Mouse (Mus musculus) embryonic facial prominence, embryonic 11.5 days (tissue): ENCODE measurements around the gene Rps26. TPM values are rescaled to one million over a fixed set of nuclear protein-coding genes. Genes with fewer than 3 reads are reported as not detected.

ENCODE experiments used
- ATAC-seq: fragments of 200-750 bp; cut with Nextera tagmentation; replicated peaks from 2 replicates; pipeline ENCODE4 v1.8.0; 2017; ENCODE audit warnings: low read depth; ENCODE audit not compliant: insufficient number of reproducible peaks, low FRiP score, low TSS enrichment
- DNase-seq: peaks from one replicate; pipeline ENCODE4 v3.0.0-alpha.2; 2015; ENCODE audit warnings: low spot score
- H3K27ac ChIP-seq: fragments of 300-500 bp; sonication (generic); replicated peaks from 2 replicates; pipeline ENCODE4 v1.5.1; 2014; ENCODE audit warnings: mild to moderate bottlenecking, low read depth, low read length, control low read depth
- H3K27me3 ChIP-seq: fragments of 300-500 bp; sonication (generic); 2 replicates; pipeline ENCODE4 v1.6.1; 2014; ENCODE audit warnings: mild to moderate bottlenecking, low read length, moderate library complexity, mixed read lengths; ENCODE audit not compliant: control insufficient read depth, insufficient read depth
- H3K36me3 ChIP-seq: fragments of 300-500 bp; sonication (generic); replicated peaks from 2 replicates; pipeline ENCODE4 v1.6.1; 2014; ENCODE audit warnings: low read depth, mild to moderate bottlenecking, low read length, moderate library complexity, mixed read lengths; ENCODE audit not compliant: control insufficient read depth, insufficient read depth
- H3K4me1 ChIP-seq: fragments of 300-500 bp; sonication (generic); 2 replicates; pipeline ENCODE4 v1.6.1; 2014; ENCODE audit warnings: low read length, mixed read lengths; ENCODE audit not compliant: control insufficient read depth, insufficient read depth
- H3K4me2 ChIP-seq: fragments of 300-500 bp; sonication (generic); 2 replicates; pipeline ENCODE4 v1.6.1; 2014; ENCODE audit warnings: low read depth, mild to moderate bottlenecking, control low read depth, low read length, moderate library complexity
- H3K4me3 ChIP-seq: fragments of 300-500 bp; sonication (generic); 2 replicates; pipeline ENCODE4 v1.5.1; 2014; ENCODE audit warnings: low read depth, low read length, control low read depth
- H3K9ac ChIP-seq: fragments of 300-500 bp; sonication (generic); replicated peaks from 2 replicates; pipeline ENCODE4 v1.6.1; 2014; ENCODE audit warnings: mild to moderate bottlenecking, control low read depth, low read length
- H3K9me3 ChIP-seq: fragments of 300-500 bp; sonication (generic); replicated peaks from 2 replicates; pipeline ENCODE4 v1.6.1; 2016; ENCODE audit warnings: mild to moderate bottlenecking, low read length, inconsistent platforms, mixed read lengths; ENCODE audit not compliant: control insufficient read depth
- WGBS: fragments of 180-500 bp; shearing (Covaris S2); extraction: QIAGEN DNeasy Blood & Tissue Kit; methylation state at CpG from one replicate; pipeline ENCODE4 v1.1.7; 2014; 5-methylcytosine and 5-hydroxymethylcytosine counted together
- polyA plus RNA-seq: library from polyadenylated mRNA; unstranded; fragments of >200 nt; fragmentation: Nextera tagmentation; extraction: Ambion mirVana; gene quantifications from 2 replicates; pipeline ENCODE4 v1.2.1, GENCODE M21; 2014

Rps26 gene
- polyA plus RNA-seq, 1 experiment from 2014 or later = 765 TPM

DNA sequence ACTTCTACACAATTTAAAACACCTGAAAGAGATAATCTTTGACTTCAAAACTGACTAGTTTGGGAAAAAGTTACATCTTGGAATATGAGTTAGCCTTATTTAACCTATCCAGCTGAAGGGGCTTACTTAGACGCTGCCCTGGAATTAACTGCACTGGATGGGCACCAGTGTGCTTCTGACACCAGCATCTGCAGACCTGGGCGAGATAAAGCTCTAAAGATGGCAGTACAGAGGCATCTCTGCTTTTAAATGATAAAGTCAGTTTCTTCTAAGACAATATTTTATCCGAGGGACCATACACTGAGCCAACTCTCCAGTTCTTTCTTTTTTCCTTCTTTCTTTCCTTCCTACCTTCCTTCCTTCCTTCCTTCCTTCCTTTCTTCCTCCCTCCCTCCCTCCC is 38.3 kb upstream of the Rps26 start:
- no peak for ATAC-seq
- WGBS = 70% methylated on average over 3 of the region's 3 CpGs
- no peak overlapping the region for H3K9ac ChIP-seq

DNA sequence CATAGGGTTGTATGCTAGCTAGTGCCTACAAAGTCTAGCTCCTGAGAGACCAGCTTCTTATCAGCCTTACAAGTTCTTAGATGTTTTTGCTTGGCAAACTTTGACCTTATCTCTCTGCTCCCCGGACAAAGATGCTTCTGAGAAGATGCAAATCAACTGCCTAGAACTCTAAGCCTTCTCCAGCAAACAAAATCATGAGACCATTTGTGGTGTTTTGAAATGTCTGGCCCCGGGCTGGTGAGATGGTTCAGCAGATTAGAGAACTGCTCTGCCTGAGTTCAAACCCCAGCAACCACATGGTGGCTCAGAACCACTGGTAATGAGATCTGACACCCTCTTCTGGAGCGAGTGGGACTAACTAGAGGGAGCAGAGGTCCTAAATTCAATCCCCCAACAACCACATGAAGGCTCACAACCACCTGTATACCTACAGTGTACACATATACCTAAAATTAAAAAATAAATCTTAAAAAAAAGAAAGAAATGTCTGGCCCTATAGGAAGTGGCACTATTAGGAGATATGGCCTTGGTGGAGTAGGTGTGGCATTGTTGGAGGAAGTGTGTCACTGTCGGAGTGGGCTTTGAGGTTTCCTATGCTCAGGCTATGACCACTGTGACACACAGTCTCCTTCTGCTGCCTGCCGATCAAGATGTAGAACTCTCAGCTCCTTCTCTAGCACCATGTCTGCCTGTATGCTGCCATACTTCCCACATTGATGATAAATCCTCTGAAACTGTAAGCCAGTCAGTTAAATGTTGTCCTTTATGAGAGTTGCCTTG is 37.1 kb upstream of the Rps26 start:
- H3K9ac ChIP-seq = no peak overlapping the region
- H3K4me2 ChIP-seq = no peak overlapping the region
- ATAC-seq (no peak), DNase-seq (no peak)
- no peaks in the 10 kb centered on the region for H3K9me3 ChIP-seq
- H3K4me1 ChIP-seq = no peaks in the 10 kb centered on the region; the same call in 1 of the 2 replicates
- no peaks in the 10 kb centered on the region for H3K27me3 ChIP-seq
- 63% methylated on average over 5 of the region's 5 CpGs for WGBS
- H3K27ac ChIP-seq = no peak overlapping the region
- H3K36me3 ChIP-seq = no peaks in the 10 kb centered on the region
- no peak overlapping the region for H3K4me3 ChIP-seq

More for the DNA sequence above, 38.3 kb upstream of the Rps26 start:
- Histone ChIP-seq H3K4me3 (no peak overlapping the region), H3K4me2 (no peak overlapping the region), H3K9me3 (no peaks in the 10 kb centered on the region), H3K4me1 (no peaks in the 10 kb centered on the region; the same call in 1 of the 2 replicates), H3K27ac (no peak overlapping the region), H3K27me3 (no peaks in the 10 kb centered on the region), H3K36me3 (no peaks in the 10 kb centered on the region)
- no peak for DNase-seq

DNA sequence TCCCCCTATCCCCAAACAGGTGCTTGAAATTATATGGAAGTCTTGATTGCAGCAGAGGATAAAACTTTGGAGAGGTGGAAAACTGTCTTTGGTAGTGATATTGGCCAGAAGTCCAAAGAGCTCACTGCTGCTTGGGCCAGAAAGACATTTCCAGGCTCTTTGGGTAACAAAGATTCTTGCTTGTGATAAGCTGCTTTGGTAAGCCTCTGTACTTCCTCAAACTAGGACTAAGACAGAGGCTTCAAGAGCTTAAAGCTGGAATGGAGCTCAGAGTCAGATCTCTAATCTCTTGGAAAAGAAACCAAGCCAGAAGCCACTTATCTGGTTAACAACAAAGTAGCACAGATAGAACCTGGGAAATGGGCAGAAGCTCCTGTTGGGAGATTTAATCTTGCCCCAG is 35.9 kb upstream of the Rps26 start:
- no peak for DNase-seq
- no peaks in the 10 kb centered on the region for H3K9me3 ChIP-seq
- H3K27me3 ChIP-seq = no peaks in the 10 kb centered on the region
- no peak overlapping the region for H3K4me2 ChIP-seq
- H3K36me3 ChIP-seq = no peaks in the 10 kb centered on the region
- no peaks in the 10 kb centered on the region for H3K4me1 ChIP-seq
- H3K4me3 ChIP-seq = no peak overlapping the region
- no peak overlapping the region for H3K9ac ChIP-seq
- ATAC-seq = no peak
- H3K27ac ChIP-seq = no peak overlapping the region

DNA sequence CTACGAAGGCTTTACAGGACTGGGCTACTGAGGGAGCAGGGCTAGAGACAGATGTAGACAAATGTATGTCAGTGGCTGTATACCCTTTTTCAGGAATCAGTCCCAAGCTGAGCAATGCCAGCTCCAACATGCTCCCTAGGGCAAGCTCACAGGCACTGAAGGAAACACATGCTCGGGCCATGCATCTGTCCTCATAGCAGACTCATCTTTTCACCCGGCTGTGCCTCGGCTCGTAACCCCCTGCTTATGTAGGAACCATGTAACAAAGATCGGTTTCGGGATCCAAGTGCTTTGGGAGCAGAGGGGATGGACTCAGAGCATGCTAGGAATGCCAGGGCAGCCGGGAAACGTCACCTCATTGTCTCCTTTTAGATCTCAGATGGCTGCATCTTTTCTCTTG is 32.9 kb upstream of the Rps26 start:
- DNase-seq = no peak
- WGBS = 59% methylated on average over 9 of the region's 9 CpGs
- H3K4me2 ChIP-seq = no peak overlapping the region
- no peak overlapping the region for H3K9ac ChIP-seq
- ATAC-seq = no peak
- H3K27me3 ChIP-seq = no peaks in the 10 kb centered on the region
- no peaks in the 10 kb centered on the region for H3K36me3 ChIP-seq
- H3K4me3 ChIP-seq = no peak overlapping the region
- H3K9me3 ChIP-seq = no peaks in the 10 kb centered on the region
- H3K27ac ChIP-seq = no peak overlapping the region
- no peaks in the 10 kb centered on the region for H3K4me1 ChIP-seq

DNA sequence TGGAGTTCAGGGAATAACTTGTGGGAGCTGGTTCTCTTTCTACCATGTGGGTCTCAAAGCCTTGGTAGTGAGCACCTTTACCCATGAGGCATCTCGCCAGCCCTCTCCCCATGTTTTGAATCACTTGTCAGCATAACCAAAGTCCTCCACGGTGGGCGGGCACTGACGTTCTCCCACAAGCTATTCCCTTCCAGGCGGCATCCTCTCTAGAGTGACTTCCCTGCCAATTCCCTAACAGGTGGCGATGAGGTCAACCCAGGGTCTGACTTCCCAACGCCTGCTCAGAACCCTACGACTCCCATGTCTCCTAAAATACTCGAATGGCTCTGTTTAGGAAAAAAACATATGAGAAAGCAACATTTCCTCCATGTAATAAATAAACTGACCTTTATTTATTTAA is 31.3 kb upstream of the Rps26 start:
- 56% methylated on average over 9 of the region's 9 CpGs for WGBS
- no peak for ATAC-seq
- DNase-seq = no peak

DNA sequence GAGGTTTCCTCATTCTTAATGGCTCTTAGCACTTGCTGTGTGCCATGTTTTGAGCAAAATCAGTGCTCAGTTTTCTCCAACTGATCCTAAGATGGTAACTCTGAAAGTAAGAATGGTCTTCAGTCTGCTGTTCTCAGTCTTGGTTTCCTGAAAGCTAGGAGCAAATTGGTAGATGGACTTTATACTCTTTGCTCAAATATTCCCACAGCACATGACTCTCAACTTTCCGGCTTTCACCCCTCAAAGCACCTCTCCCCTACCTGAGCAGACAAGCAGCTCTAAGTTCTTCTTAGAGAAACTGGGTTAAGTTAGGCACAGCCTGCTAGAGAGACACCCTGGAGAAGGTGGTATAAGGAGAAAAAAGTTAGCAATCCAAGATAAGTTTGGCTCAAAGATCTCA is 30.2 kb upstream of the Rps26 start:
- Histone ChIP-seq H3K4me1 (no peaks in the 10 kb centered on the region), H3K27me3 (no peaks in the 10 kb centered on the region), H3K4me2 (no peak overlapping the region), H3K9me3 (no peaks in the 10 kb centered on the region), H3K9ac (no peak overlapping the region), H3K4me3 (no peak overlapping the region), H3K36me3 (no peaks in the 10 kb centered on the region), H3K27ac (no peak overlapping the region)
- ATAC-seq = no peak
- WGBS = 71% methylated on average over 1 of the region's 1 CpGs
- DNase-seq = no peak

More for the DNA sequence above, 31.3 kb upstream of the Rps26 start:
- Histone ChIP-seq H3K4me3 (no peak overlapping the region), H3K9me3 (no peaks in the 10 kb centered on the region), H3K27ac (no peak overlapping the region), H3K4me2 (no peak overlapping the region), H3K36me3 (no peaks in the 10 kb centered on the region), H3K27me3 (no peaks in the 10 kb centered on the region), H3K4me1 (no peaks in the 10 kb centered on the region), H3K9ac (no peak overlapping the region)

DNA sequence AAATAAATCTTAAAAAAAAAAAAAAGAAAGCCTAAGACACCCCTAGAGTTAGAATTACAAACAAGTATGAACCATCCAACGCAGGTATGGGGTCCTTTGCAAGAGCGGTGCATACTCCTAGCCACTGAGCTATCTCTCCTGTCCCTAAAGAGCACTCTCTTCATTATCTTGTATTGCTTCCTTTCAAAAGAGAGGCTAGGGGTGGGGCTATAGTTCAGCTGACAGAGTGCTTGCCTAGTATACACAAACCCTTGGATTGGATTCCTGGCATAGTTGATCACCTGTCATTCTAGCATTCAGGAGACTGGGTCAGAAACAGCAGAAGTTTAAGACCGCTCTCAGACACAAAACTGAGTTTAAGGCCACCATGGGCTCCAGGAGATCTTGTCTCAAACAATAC is 28.7 kb upstream of the Rps26 start:
- Histone ChIP-seq H3K4me1 (no peaks in the 10 kb centered on the region), H3K4me3 (no peak overlapping the region), H3K27me3 (no peaks in the 10 kb centered on the region), H3K27ac (no peak overlapping the region), H3K9ac (no peak overlapping the region), H3K4me2 (no peak overlapping the region), H3K9me3 (no peaks in the 10 kb centered on the region), H3K36me3 (no peaks in the 10 kb centered on the region)
- DNase-seq (no peak), ATAC-seq (no peak)
- WGBS = 77% methylated on average over 3 of the region's 3 CpGs

DNA sequence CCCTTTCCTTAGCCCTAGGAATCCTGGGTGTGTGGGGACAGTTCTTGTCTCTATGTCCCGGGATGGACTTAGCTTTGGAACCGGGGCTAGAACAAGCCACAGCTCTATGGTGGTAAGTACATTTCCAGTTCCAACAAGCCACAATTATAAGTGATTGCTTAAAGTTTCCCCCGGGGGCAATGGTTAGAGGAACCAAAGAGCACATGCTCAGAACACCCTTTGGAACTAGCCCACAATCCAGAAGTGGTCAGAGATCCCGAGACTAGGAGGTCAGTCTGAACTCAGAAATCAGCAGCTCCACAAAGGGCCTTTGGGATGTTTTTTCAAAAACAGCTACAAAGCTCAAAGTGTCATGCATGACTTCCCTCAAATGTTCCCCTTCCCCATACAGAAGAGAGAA is 27.3 kb upstream of the Rps26 start:
- H3K9ac ChIP-seq = no peak overlapping the region
- H3K27ac ChIP-seq = no peak overlapping the region
- ATAC-seq (no peak), DNase-seq (no peak)
- H3K9me3 ChIP-seq = no peaks in the 10 kb centered on the region
- H3K4me1 ChIP-seq = no peaks in the 10 kb centered on the region
- no peak overlapping the region for H3K4me2 ChIP-seq
- 66% methylated on average over 4 of the region's 4 CpGs for WGBS
- H3K4me3 ChIP-seq = no peak overlapping the region
- H3K36me3 ChIP-seq = no peaks in the 10 kb centered on the region
- H3K27me3 ChIP-seq = no peaks in the 10 kb centered on the region
